Mouse (Mus musculus) forelimb bud, embryonic 11.5 days (tissue): ENCODE data around the gene Pate1.

ENCODE experiments used
- DNase-seq: peaks from one replicate; pipeline ENCODE4 v3.0.0-alpha.2; 2012; ENCODE audit warnings: low read depth, low spot score

Pate1 gene

GRCm38 (mm10) chr9:35687013-35687412 is at the start of gene Pate1:
Gene Pate1, minus strand, starts transcription at chr9:35687390.
- no peak for DNase-seq

- DNase-seq, result no peak
Measured at GRCm38 (mm10) chr9:35707265-35707664, 20.1 kb upstream of the Pate1 start.

GRCm38 (mm10) chr9:35691924-35692323 is 4.7 kb upstream of the Pate1 start:
- no peak for DNase-seq

GRCm38 (mm10) chr9:35673557-35673956 is 13.6 kb downstream of the Pate1 start:
- DNase-seq, result no peak

GRCm38 (mm10) chr9:35648102-35648501 is 39.1 kb downstream of the Pate1 start, which contains the start of gene Pate3:
Gene Pate3, minus strand, starts transcription at chr9:35648202.
- no peak for DNase-seq
